Mouse (Mus musculus) urinary bladder, postnatal 14 days (tissue): Measurements from ENCODE around the gene Opn3.

Source experiments
- DNase-seq: peaks from one replicate; pipeline ENCODE4 v3.0.0; 2021; ENCODE audit warnings: low spot score

Opn3 gene

DNA sequence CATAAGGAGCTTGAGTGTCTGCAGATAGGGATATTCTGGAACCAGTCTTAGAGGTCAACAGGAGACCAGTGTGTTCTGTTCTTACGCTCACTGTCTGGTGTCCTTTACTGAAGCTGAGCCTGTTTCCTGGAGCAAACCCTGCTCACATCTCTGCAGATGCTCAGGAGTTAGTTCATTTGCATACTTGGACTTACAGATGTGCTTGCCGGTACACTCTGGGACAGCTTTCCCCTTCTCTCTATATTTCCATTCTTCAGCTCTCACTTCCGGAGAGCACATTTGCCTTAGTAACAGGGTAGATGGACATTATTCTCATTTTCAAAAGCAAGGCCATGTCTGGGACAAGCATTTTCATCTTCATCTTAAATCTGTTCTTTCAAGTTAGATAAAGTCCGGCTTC lies 44.0 kb downstream of the Opn3 start:
- DNase-seq = no peak

DNA sequence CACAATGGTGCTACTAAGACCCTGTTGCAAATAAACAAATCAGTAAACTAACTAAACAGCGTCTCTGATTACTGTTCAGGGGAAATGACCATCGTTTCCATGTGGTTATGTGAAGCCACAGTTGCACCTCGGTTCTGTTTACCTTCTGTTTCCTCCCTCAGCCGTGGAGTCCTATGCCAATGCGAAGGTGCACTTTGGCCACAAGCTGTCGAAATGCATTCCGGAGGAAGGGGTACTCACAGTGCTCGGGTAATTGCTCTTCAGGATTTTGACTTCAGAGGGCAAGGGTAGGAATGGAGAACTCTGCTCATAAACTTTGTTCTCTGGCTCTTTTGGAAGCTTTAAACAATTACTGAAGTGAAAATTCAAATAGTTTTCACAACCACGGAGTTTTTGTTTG lies 45.6 kb downstream of the Opn3 start:
- no peak for DNase-seq

DNA sequence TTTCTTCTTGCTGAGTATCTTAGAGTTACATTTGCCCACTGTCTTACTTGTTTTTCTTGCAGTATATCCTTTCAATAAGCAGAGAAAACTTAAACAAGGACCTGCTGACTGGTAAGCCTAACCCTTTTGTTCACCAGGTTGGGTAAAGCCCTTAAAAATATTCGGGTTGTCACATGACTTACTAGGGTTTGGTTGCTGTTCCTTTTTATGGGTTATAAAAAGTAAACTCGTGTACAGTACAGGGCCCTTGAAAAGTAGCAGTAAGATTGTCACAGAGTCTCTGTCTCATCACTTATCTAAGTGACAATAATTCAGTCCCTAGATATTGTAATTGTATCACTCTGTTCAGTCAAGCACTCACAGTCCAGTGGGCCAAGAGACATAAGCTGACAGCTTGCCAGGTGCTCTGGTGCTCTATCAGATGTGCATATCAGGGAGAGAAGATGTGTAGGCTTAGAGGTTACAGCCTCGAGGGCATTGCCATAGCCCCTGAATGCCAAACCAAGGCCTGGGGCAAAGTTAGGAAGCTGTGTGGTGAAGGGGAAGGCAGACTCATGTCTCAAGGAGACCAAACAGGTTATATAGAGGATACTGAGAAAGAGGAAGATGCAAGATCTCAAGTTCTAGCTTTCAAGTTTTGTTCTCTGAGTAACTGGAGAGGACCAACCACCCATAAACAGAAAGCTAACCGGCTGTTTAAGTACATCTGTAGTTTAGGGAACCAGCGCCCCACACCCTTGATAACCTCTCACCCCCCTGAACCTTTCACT lies 48.9 kb downstream of the Opn3 start:
- no peak for DNase-seq

DNA sequence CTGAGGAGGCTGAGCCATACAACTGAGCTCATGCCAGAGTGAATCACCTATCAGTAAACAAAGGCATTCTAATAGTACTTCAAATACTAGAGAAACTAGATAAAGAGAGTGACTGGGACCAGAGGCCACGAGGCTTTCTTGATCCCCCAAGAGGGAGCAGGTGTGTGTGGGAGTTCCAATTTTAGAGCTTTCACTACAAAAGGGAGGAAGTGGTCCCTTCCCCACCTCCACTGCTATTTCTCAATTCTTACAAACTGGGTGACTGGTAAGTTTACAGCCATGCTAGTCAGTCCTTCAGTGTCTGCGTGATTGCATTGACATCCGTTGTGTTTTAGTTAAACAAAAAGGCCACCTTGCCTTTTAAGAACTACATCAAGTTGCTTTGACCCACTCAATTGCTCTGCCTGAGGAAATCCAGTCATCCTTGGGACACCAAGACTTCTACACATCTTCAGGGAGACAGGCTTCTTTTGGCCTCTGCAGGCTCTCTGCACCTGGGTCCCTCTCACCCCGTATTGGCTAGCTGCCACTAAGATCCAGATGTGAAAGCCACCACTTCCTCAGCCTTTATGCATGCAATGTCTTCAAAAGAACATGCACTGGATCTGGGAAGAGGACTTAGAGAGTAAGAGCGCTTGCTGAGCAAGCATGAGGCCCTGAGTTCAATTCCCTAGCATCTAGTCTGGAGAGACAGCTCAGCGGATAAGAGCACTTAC lies 52.0 kb downstream of the Opn3 start:
- DNase-seq = no peak

DNA sequence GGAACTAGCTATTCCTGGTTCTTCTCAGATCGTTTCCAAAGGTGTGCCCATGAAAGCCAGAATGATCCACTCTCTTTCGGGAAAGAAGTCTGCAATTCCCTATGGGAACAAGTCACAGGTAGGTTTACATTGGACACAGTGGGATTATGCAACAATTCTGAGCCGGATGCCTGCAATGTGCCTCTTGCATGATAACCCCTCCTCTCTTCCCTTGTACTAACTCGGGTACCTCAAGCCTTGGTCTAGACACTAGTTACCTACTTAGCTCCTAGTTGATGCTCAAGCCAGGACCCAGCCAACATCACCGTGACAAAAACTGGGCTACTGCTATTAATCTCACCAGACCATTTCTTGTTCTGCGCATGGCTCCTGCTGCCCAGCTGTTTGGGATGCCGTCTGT lies 53.5 kb downstream of the Opn3 start:
- no peak for DNase-seq

DNA sequence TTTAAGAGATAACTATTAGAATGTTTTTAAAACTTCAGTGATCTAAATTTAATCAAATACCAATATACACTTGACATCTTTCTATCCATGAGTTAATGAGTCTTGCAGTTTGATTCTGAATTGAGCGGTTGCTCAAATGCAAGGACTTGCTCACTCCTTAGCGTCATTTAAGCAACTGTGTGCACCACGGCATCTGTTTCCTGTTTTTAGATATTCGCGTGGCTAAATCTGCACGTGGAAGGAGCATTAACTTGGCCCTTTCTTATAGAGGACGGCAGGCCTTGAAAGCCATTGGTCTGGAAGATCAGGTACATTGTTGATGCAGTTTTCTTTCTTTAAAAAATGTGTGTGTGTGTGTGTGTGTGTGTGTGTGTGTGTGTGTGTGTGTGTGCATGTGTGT lies 54.9 kb downstream of the Opn3 start:
- no peak for DNase-seq

DNA sequence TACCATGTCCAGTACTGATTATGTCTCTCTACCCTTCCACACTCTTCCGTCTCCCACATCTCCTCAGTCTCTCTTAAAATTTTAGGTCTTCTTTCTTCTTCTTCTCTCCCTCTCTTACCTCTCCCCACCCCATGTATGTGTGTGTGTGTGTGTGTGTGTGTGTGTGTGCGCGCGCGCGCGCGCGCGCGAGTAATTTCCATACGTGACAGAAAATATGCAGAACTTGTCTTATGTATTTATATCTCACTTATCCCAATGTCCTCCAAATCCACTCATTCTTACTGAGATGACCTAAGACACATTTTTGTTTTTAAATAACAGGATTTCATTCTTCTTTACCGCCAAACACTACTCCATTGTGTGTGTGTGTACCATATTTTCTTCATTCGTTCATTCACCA lies 60.1 kb downstream of the Opn3 start:
- no peak for DNase-seq

DNA sequence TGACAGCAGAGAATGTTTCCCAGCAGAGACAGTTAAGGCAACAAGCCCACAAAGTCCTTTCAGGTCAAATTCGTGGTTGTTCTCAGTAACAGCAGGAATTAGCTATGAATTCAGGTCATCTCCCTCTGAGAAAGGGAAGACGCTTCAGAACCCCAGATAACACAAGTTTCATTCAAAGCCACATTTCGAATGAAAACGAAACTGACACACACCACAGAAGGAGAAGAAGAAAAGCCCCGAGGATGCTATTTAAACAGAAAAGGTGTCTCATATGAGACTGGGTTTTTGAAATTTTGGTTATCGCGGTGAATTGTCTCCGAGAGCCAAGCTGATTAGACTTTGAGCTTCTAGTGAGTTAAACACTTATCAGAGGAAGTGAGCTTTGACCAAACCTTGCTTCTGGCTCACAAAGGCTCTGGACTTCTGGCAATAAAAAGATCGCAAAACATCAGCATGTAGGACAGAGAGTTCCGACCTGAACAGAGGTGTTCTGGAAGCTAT lies 60.8 kb downstream of the Opn3 start:
- no peak for DNase-seq

DNA sequence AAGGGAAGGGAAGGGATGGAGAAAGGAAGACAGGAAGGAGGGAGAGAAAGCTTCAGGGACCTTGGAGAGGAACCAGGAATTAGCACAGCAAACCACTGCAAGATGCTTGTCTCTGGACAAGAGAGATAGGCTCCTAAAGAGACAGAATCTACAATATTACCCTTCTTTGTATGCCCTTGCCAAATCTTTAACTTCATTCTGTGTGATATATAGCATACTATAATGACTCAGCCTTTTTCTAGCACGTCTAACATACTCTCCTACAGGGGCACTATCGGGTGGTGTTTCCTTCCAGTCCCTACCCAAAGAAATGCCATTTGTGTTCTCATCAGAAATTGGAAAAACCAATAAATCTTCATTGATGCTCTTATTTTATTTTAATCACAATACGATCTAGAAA lies 61.5 kb downstream of the Opn3 start:
- no peak for DNase-seq

DNA sequence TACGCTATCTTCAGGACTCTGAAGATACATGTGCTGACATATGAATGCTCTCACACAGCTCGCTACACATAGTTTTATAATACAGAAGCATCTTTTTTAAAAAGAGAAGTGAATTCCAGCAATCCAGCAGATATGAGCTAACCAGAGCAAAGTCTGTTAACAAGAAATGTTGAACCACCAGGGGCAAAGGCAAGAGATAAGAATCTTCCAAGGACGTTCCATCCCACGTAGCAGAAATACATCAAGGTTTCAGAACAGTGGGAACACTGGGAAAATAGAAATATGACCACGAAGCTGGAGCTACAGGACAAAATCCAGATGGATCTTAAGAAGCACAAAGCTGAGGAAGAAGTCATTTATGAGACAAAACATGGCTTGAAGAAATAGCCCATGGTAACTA lies 62.2 kb downstream of the Opn3 start:
- DNase-seq = no peak

DNA sequence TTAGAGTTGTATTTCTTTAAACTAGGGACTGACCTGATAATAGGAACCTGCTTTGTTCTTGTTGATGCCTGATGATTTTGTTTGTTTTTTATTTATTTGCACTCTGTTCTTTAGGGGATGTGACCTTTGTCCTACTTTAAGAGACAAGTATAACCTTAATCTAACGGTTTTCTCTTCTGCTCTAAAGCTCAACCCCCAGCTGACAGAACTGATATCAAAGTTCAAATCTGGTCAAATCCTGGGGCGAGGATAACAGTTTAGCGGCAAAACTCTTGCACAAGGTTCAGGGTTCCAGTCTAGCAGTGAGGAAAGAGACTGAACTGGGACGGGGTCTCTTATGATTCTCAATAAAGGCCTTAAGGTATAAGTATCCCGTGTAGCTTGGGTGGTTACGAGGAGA lies 63.3 kb downstream of the Opn3 start:
- DNase-seq = no peak

DNA sequence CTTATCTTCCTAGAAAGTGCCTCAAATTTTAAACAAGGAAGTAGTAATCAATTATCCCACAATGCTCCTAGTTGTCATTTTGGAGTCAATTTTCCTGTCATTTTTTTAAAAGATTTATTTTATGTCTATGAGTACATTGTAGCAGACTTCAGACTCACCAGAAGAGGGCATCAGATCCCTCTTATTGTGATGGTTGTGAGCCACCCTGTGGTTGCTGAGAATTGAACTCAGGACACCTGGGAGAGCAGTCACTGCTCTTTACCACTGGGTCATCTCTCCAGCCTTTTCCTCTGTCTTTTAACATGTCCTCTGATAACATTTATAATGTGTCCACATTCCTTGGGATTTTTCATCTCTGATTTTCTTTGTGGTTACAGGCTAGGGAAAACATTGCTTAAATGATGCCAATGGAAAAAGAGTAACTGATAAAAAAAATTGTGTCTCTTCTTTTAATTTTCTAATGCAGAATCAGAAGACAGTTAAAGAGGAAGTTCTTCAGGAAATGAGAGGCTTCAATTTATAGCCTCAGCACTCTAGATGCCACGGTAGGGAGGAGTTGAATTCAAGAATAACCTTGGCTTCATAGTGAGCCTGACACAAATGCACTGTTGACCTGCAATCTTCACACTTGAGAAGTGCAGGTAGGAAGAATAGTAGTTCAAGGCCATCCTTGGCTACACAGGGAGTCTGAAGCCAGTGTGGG lies 66.4 kb downstream of the Opn3 start:
- no peak for DNase-seq

DNA sequence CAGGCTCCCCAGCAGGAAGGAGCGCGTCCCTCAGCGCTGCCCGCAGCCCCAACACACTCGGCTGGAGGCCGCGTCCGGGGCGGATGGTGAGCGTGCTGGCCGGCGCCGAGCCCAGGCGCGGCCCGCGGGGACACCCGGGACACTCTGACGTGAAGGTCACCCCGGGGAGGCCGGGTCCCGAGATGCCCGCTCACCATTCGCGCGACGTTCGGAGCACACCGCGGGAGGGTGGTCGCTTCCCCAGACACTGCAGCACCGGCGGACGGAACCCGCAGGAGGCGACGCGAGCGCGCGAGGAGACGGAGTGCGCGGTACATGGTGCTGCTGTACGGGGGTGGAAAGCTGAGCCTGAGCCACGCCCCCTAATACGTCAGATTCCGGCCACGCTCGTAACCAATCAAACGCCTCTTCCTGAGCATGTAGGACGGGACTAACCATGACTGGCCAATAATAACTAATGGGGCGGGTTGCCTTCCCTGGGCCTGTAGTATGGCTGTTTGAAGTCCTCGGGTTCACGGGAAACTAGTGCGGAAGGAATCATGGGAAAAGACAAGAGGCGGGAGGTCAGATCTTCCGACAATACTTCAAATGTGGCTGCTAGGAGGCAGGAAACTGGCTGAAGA lies 67.2 kb downstream of the Opn3 start, which contains the start of gene Fh1:
Gene Fh1 (minus strand): TSS at position 379 of the 623 bp plus-strand sequence.
- DNase-seq = peak; percentile 95

DNA sequence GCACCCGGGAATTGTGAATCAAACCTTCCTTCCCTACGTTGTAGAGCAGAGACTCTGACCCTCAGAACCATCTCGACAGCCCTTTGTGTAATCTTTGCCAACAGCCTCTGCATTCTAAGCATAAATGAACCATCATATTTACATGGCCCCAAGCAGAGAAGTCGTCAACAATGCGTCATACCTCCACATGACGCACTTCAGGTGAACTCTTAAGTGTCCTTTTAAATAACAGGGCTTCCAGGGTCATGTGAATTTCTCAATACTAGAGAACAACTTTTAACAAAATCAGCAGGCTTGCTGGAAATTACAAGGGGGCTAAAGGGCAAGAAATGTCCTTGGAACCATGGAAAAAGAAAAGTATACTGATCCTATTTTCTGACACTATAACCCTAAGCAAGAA lies 68.9 kb downstream of the Opn3 start:
- DNase-seq = no peak

DNA sequence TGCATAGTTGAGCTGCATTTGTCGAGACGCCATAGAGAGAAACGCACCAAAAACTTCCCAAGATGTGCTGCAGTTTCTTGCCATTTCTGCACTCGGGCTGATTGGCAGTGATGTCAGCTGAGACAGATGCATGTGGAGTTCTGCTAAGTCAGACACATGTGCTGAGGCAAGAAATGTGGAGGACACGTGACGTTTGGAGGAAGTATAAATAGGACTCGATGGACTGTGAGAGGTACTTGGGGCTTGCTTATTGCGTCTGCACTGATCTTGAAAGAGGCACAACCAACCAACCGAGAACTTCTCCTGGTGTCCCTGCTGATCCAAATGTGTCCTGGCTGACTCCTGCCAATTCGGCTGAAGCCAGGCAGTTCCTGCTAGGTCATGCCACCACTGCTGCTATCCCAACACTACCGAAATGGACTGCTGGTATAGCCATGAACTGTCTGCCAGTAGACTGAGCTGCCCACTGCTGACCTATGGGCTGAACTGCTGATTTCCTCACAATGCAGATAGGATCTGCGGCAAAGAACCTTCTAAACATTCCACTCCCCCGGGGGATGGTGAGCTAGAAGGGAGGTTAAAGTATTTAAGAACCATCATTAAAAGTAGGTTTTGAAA lies 72.7 kb downstream of the Opn3 start, which contains the start of gene Kmo:
Gene Kmo (plus strand): TSS at position 568 of the 618 bp plus-strand sequence.
- DNase-seq = no peak

DNA sequence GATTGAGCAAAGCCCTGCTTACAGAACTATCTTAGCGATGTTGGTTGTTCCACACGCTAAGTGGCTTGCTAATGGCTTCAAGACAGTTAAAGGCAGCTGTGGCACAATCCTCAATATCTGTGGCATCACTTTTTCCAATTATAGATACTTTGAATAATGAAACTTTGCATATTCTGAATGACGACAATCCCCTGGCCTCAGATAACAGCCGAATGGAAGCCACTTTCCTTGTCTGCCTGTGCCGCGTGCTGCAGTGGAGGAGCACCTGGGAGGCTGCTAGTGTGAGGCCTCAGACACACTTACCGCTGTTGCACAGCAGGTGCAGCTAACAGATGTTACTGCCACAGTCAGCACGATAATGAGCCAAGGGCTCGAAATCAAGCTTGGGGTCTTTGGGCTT lies 77.6 kb downstream of the Opn3 start:
- DNase-seq = no peak
